Mouse (Mus musculus): ENCODE measurements at regions not wholly inside any gene's neighbourhood (a gene's known extent, or its start where the extent isn't known, plus 50 kb on each side); places are given as distances from the start of the nearest gene placed in this dataset.

- Histone ChIP-seq H3K27me3 (ENCODE audit: control insufficient read depth, insufficient read depth, low read length) (no peaks in the 10 kb centered on the region), H3K27ac (ENCODE audit: low read depth, low read length) (no peak overlapping the region), H3K4me1 (ENCODE audit: control insufficient read depth, insufficient read depth, low read length) (no peaks in the 10 kb centered on the region), H3K4me3 (ENCODE audit: low read length) (no peak overlapping the region), H3K9ac (ENCODE audit: low read depth, low read length) (no peak overlapping the region), H3K9me3 (ENCODE audit: control insufficient read depth, low read length) (no peaks in the 10 kb centered on the region), H3K36me3 (ENCODE audit: control insufficient read depth, insufficient read depth, low read length) (no peaks in the 10 kb centered on the region), H3K4me2 (replicated peaks; ENCODE audit: low read depth, low read length) (no peak overlapping the region)
- ATAC-seq (ENCODE audit: low FRiP score, low TSS enrichment): no peak
- WGBS: 87% methylated on average over 6 of the region's 6 CpGs
Measured at GRCm38 (mm10) chr6:66114366-66114765, 162.0 kb downstream of the 4930544G11Rik start.

- Histone ChIP-seq H3K4me1 (ENCODE audit: control insufficient read depth, insufficient read depth, low read length) (no peaks in the 10 kb centered on the region), H3K36me3 (ENCODE audit: control insufficient read depth, insufficient read depth, low read length) (no peaks in the 10 kb centered on the region), H3K9ac (ENCODE audit: low read depth, low read length) (no peak overlapping the region), H3K27me3 (ENCODE audit: control insufficient read depth, insufficient read depth, low read length) (no peaks in the 10 kb centered on the region), H3K4me2 (replicated peaks; ENCODE audit: low read depth, low read length) (no peak overlapping the region), H3K9me3 (ENCODE audit: control insufficient read depth, low read length) (no peaks in the 10 kb centered on the region), H3K27ac (ENCODE audit: low read depth, low read length) (no peak overlapping the region), H3K4me3 (ENCODE audit: low read length) (no peak overlapping the region)
- WGBS: 75% methylated on average over 5 of the region's 5 CpGs
- no peak for ATAC-seq (ENCODE audit: low FRiP score, low TSS enrichment)
Measured at GRCm38 (mm10) chr6:66121479-66122183, 169.2 kb downstream of the 4930544G11Rik start.

- no peak overlapping the region for H3K9ac ChIP-seq (ENCODE audit: low read depth, low read length)
- no peaks in the 10 kb centered on the region for H3K9me3 ChIP-seq (ENCODE audit: control insufficient read depth, low read length)
- H3K4me1 ChIP-seq (ENCODE audit: control insufficient read depth, insufficient read depth, low read length): no peaks in the 10 kb centered on the region
- H3K27ac ChIP-seq (ENCODE audit: low read depth, low read length): no peak overlapping the region
- no peaks in the 10 kb centered on the region for H3K36me3 ChIP-seq (ENCODE audit: control insufficient read depth, insufficient read depth, low read length)
- H3K4me3 ChIP-seq (ENCODE audit: low read length): no peak overlapping the region
- no peak overlapping the region for H3K4me2 ChIP-seq (replicated peaks; ENCODE audit: low read depth, low read length)
- ATAC-seq (ENCODE audit: low FRiP score, low TSS enrichment): no peak
- WGBS: 85% methylated on average over 1 of the region's 1 CpGs
- H3K27me3 ChIP-seq (ENCODE audit: control insufficient read depth, insufficient read depth, low read length): no peaks in the 10 kb centered on the region
Measured at GRCm38 (mm10) chr6:66124292-66124691, 171.9 kb downstream of the 4930544G11Rik start.

- WGBS: 88% methylated on average over 3 of the region's 3 CpGs
- no peak overlapping the region for H3K4me3 ChIP-seq (ENCODE audit: low read length)
- no peak overlapping the region for H3K9ac ChIP-seq (ENCODE audit: low read depth, low read length)
- ATAC-seq (ENCODE audit: low FRiP score, low TSS enrichment): no peak
- H3K27ac ChIP-seq (ENCODE audit: low read depth, low read length): no peak overlapping the region
- H3K4me2 ChIP-seq (replicated peaks; ENCODE audit: low read depth, low read length): no peak overlapping the region
- H3K27me3 ChIP-seq (ENCODE audit: control insufficient read depth, insufficient read depth, low read length): no peaks in the 10 kb centered on the region
- no peaks in the 10 kb centered on the region for H3K36me3 ChIP-seq (ENCODE audit: control insufficient read depth, insufficient read depth, low read length)
- no peaks in the 10 kb centered on the region for H3K9me3 ChIP-seq (ENCODE audit: control insufficient read depth, low read length)
- no peaks in the 10 kb centered on the region for H3K4me1 ChIP-seq (ENCODE audit: control insufficient read depth, insufficient read depth, low read length)
Measured at GRCm38 (mm10) chr6:66151786-66152185, 199.4 kb downstream of the 4930544G11Rik start.

- Histone ChIP-seq H3K9me3 (ENCODE audit: control insufficient read depth, low read length) (no peaks in the 10 kb centered on the region), H3K36me3 (ENCODE audit: control insufficient read depth, insufficient read depth, low read length) (no peaks in the 10 kb centered on the region), H3K4me3 (ENCODE audit: low read length) (no peak overlapping the region), H3K4me1 (ENCODE audit: control insufficient read depth, insufficient read depth, low read length) (no peaks in the 10 kb centered on the region), H3K4me2 (replicated peaks; ENCODE audit: low read depth, low read length) (no peak overlapping the region), H3K9ac (ENCODE audit: low read depth, low read length) (no peak overlapping the region), H3K27ac (ENCODE audit: low read depth, low read length) (no peak overlapping the region), H3K27me3 (ENCODE audit: control insufficient read depth, insufficient read depth, low read length) (no peaks in the 10 kb centered on the region)
- ATAC-seq (ENCODE audit: low FRiP score, low TSS enrichment): no peak
- 91% methylated on average over 2 of the region's 2 CpGs for WGBS
Measured at GRCm38 (mm10) chr6:66154831-66155230, 202.4 kb downstream of the 4930544G11Rik start.

- Histone ChIP-seq H3K4me2 (replicated peaks; ENCODE audit: low read depth, low read length) (no peak overlapping the region), H3K4me1 (ENCODE audit: control insufficient read depth, insufficient read depth, low read length) (no peaks in the 10 kb centered on the region), H3K27ac (ENCODE audit: low read depth, low read length) (no peak overlapping the region), H3K36me3 (ENCODE audit: control insufficient read depth, insufficient read depth, low read length) (no peaks in the 10 kb centered on the region), H3K4me3 (ENCODE audit: low read length) (no peak overlapping the region), H3K9me3 (ENCODE audit: control insufficient read depth, low read length) (no peaks in the 10 kb centered on the region), H3K9ac (ENCODE audit: low read depth, low read length) (no peak overlapping the region), H3K27me3 (ENCODE audit: control insufficient read depth, insufficient read depth, low read length) (no peaks in the 10 kb centered on the region)
- no peak for ATAC-seq (ENCODE audit: low FRiP score, low TSS enrichment)
- 31% methylated on average over 2 of the region's 2 CpGs for whole genome bisulfite sequencing
Measured at GRCm38 (mm10) chr6:66160805-66161204, 208.4 kb downstream of the 4930544G11Rik start.

GRCm38 (mm10) chr6:66168913-66169312 is 216.5 kb downstream of the 4930544G11Rik start:
- Histone ChIP-seq H3K36me3 (ENCODE audit: control insufficient read depth, insufficient read depth, low read length) (no peaks in the 10 kb centered on the region), H3K4me2 (replicated peaks; ENCODE audit: low read depth, low read length) (no peak overlapping the region), H3K4me3 (ENCODE audit: low read length) (no peak overlapping the region), H3K27ac (ENCODE audit: low read depth, low read length) (no peak overlapping the region), H3K4me1 (ENCODE audit: control insufficient read depth, insufficient read depth, low read length) (no peaks in the 10 kb centered on the region), H3K27me3 (ENCODE audit: control insufficient read depth, insufficient read depth, low read length) (no peaks in the 10 kb centered on the region), H3K9me3 (ENCODE audit: control insufficient read depth, low read length) (no peaks in the 10 kb centered on the region), H3K9ac (ENCODE audit: low read depth, low read length) (no peak overlapping the region)
- no peak for ATAC-seq (ENCODE audit: low FRiP score, low TSS enrichment)
- WGBS: 75% methylated on average over 3 of the region's 3 CpGs

GRCm38 (mm10) chr6:66197990-66198389 is 245.6 kb downstream of the 4930544G11Rik start:
- Histone ChIP-seq H3K36me3 (ENCODE audit: control insufficient read depth, insufficient read depth, low read length) (no peaks in the 10 kb centered on the region), H3K9me3 (ENCODE audit: control insufficient read depth, low read length) (no peaks in the 10 kb centered on the region), H3K9ac (ENCODE audit: low read depth, low read length) (no peak overlapping the region), H3K27ac (ENCODE audit: low read depth, low read length) (no peak overlapping the region), H3K4me2 (replicated peaks; ENCODE audit: low read depth, low read length) (no peak overlapping the region), H3K4me3 (ENCODE audit: low read length) (no peak overlapping the region), H3K4me1 (ENCODE audit: control insufficient read depth, insufficient read depth, low read length) (no peaks in the 10 kb centered on the region), H3K27me3 (ENCODE audit: control insufficient read depth, insufficient read depth, low read length) (no peaks in the 10 kb centered on the region)
- WGBS: 92% methylated on average over 1 of the region's 1 CpGs
- ATAC-seq (ENCODE audit: low FRiP score, low TSS enrichment): no peak

GRCm38 (mm10) chr6:66200136-66200790 is 247.9 kb downstream of the 4930544G11Rik start:
- no peak overlapping the region for H3K4me3 ChIP-seq (ENCODE audit: low read length)
- H3K9ac ChIP-seq (ENCODE audit: low read depth, low read length): no peak overlapping the region
- 21% methylated on average over 6 of the region's 6 CpGs for WGBS

More at GRCm38 (mm10) chr6:66200136-66200790, 247.9 kb downstream of the 4930544G11Rik start:
- Histone ChIP-seq H3K27ac (ENCODE audit: low read depth, low read length) (peak overlapping the region; percentile 62; the same call in 1 of the 2 replicates), H3K36me3 (ENCODE audit: control insufficient read depth, insufficient read depth, low read length) (no peaks in the 10 kb centered on the region), H3K4me2 (replicated peaks; ENCODE audit: low read depth, low read length) (no peak overlapping the region), H3K27me3 (ENCODE audit: control insufficient read depth, insufficient read depth, low read length) (no peaks in the 10 kb centered on the region), H3K4me1 (ENCODE audit: control insufficient read depth, insufficient read depth, low read length) (no peaks in the 10 kb centered on the region), H3K9me3 (ENCODE audit: control insufficient read depth, low read length) (no peaks in the 10 kb centered on the region)
- peak; percentile 81 for ATAC-seq (ENCODE audit: low FRiP score, low TSS enrichment)
